Mouse (Mus musculus) spleen, adult 12 weeks (tissue): Measurements from ENCODE around the gene Iqck.

Source experiments
- DNase-seq: peaks from one replicate; pipeline ENCODE4 v3.0.0; 2022; ENCODE audit warnings: low spot score

Iqck gene

DNA sequence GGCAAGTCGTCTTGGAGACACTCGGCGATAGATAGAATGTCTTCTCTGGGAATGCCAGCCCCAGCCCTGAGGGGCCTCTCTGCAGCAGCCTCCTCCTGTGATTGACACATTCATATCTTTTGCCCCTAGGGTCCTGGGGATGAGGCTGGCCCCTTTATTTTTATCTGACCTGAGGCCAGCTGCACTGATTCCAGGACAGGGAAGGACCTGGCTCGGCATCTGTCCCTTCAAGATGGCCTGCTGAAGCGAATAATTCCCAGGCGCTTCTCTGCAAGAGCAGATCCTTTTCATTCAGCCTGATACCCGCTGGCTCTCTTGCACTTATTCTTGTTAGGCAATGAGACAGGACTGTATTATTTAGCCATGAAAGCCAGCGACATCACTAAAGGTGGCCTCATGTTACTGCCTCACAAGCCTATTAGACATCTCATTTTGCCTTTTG is 56.5 kb downstream of the Iqck start:
- DNase-seq, result no peak

- DNase-seq, result no peak
These were observed 59.1 kb downstream of the Iqck start for GRCm38 (mm10) chr7:118914561-118915165.

DNA sequence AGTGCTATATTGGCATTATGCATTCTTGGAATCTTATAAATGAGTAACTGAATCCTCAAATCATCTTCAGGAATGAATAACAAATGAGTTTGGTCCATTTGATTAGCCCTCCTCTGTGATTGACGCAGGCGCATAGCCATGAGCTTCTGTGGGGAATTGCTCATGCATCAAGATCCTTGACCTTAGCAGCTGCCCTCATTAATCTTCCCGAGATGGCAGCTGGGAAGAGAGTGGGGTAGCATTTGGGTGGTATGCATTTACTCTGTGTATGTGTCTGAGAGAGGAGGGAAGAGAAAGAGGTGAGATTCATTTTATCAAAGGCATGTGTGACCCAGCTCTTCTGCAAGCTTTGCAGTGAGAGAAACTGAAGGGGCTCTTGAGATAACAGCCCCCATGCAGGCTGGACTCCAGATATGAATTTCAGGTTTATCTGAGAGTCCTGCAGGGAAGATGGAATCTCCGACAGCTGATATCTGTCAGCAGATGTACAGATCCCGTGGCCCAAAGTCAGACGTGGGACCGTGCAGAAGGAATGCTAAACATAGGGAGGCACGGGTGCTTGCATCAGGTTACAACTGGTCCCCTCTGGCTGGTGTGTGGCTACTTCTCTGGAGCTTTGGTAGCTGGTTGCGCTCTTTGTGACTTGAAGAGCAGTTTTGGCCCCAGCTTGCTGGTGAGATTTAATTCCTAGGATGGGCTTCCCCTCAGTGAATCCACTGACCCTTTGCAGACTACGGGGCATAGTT is 63.9 kb downstream of the Iqck start:
- no peak for DNase-seq

DNA sequence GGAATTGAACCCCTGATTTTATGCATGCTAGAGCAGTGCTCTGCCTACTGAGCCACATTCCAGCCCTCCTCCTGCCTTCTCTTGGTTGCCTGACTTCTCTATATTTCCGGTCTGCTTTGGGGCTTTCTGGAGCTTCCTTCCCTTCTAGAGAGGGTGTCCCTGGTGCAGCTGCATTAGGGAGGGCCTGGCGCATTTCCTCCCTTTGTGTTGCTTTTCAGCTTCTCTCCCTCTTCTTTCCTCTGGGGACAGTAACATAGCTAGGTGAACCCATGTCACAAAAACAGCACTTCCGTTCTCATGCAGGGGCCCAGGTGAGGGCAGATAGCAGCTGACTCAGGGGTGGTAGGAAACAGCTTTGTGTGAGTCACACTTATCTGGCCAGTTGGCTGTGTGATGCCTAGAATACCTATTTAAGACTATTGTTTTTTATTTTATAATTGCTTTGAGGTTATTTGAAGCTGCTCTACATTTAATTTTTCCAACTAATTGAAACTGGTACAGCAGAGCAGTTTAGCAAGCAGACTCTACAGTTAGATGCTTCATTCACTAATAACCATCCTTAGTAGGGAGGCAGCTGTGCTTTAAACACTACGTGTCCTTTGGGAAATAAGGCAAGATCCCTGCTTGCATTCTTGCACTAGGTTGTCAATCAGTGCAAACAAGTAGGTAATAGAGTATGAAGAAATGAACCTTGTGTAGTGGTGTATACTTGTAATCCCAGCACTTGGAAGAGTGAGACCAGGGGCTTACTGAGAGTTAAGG is 67.1 kb downstream of the Iqck start:
- peak; percentile 15 for DNase-seq

DNA sequence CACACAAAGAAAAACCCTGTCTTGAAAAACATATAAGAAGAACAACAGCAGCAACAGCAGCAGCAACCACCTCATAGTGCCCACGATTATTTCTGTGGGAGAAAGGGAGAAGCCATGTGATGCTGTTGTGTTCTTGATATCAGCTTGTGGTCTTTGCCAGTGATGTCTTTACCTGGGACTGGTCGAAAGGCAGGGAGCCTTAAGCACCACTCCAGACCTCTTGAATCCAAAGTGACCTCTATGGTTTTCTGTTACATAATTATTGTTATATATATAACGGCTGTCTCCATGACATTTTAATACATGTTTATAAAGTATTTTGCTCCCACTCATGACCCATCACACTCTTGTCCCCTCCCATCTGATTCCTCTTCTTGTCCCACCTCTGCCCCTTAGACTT is 70.0 kb downstream of the Iqck start:
- no peak for DNase-seq

DNA sequence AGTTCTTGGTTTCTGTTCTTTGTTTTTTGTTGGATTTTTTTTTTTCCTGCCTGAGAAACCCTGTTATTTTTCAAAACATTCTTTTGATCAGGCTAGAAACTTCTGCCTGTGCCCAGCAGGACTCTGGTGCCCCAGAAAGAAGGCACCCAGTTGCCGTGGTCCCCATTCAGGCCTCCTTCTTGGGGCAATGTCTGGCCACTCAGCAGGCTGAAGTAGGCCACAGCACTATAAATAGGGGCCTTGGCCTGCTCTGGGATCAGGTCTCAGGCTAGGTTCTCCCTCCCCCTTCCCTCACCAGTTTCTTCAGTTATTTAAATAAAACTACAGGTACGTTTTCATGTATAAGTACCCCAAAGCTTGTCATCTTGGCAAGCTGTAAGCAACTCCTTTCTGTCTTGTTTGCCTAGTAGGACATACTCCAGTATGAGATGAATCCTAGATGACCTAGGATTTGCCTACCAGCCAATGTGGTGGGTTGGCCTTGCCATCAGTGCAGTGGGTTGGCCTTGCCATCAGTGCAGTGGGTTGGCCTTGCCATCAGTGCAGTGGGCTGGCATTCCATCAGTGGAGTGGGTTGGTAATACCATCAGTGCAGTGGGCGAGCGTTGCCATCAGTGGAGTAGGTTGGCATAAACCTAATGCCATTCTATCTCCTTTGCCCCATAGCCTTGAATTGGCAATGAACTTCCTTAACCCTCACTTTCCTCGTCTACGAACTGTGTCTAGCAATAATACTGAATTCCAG is 71.1 kb downstream of the Iqck start:
- DNase-seq, result no peak

GRCm38 (mm10) chr7:118927279-118927678 is 71.7 kb downstream of the Iqck start:
- no peak for DNase-seq

DNA sequence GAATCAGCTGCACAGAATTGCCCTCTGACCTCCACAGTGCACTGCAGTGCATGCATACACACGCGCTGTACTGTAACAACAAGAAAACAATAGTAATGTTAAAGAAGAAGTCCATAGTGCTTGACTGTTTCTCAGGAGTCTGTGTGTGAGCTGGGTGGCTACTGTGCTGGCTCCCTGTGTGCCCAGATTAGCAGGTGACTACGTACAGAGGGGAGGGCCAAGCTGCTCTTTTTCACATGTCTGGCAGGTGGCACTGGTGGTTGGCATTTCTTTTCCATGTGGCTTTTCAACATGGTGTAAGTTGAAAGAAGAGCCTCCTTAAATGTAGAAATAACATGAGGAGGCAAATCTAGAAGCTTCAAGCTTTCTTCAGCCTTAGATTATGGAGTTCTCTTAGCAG is 72.8 kb downstream of the Iqck start:
- DNase-seq, result no peak

GRCm38 (mm10) chr7:118928916-118929315 is 73.4 kb downstream of the Iqck start:
- no peak for DNase-seq

DNA sequence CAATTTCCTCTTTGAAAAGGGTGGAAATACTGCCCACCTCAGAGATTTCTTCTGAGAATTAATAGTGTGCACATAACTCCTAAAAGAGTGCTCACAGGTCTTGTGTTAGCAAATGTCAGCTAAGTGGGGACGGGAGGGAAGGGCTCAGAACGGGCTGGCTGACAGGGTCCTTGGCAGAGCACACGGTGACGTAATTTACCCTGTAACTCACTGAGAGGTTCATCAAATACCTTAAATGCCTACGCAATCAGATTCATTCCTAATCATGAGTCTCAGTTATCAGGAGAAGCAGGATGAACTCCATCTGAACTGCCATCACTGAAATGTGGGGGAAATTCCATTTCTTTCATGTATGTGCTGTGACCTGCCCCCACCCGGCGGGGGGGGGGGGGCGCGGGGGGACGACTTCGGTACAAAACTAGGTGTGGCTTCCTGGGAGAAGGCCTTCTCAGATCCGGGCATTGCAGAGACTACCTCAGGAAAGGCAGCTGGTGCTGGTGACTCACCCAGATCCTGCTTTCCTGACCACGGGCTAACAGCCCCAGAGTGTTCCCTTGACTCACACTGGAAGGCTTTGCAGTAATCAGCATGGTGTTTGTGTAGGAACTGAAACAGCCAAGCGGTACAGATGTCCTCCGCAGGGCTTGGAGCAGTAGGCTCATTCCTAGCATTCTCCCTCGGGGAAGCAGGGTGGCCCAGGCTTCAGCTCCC is 74.2 kb downstream of the Iqck start:
- no peak for DNase-seq

- no peak for DNase-seq
These were observed 76.2 kb downstream of the Iqck start for GRCm38 (mm10) chr7:118931502-118932395.

GRCm38 (mm10) chr7:118935306-118935705 is 79.8 kb downstream of the Iqck start:
- DNase-seq, result no peak

GRCm38 (mm10) chr7:118936844-118937243 is 81.3 kb downstream of the Iqck start:
- DNase-seq, result no peak

GRCm38 (mm10) chr7:118937469-118938387 is 82.2 kb downstream of the Iqck start:
- DNase-seq, result no peak

GRCm38 (mm10) chr7:118942297-118942696 is 86.7 kb downstream of the Iqck start:
- DNase-seq, result no peak

DNA sequence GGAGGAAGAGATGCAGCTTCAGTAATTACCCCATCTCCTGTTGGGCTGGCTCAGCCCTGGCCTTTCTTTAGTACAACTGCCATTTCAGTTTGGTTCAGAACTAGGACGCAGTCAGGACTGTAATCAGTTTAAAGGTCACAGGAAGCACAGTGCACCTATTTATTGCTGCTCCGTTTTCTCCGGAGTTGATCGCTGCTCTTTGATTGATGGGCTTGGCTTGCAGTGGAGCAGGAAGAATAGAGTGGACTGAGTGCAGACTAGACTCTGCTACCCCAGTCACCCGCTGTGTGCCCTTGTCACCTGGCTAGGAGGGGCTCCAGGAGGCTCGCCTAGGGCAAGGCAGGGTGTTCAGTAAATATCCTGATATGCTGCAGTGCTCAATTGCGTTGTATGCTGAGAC is 87.6 kb downstream of the Iqck start:
- no peak for DNase-seq

DNA sequence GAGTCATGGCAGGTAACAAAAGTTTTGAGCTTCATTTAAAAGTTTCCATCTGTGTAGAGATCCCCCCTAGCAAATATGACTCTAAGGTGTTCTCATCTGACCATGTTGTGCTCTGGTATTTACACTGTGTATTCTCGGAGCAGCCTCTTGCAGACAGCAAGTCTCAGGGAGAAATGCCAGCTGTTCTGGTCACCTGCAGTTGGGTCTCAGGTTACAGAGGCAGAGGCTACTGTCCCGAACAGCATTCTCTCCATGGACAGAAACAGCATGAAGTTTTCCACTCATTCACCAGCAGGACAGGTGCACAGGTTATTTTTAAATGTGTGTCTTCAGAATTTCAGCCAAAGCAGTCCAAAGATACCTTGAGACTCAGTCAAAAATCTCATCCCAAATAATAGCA is 89.3 kb downstream of the Iqck start:
- DNase-seq, result no peak

- no peak for DNase-seq
These were observed 91.7 kb downstream of the Iqck start for GRCm38 (mm10) chr7:118947241-118947640.

DNA sequence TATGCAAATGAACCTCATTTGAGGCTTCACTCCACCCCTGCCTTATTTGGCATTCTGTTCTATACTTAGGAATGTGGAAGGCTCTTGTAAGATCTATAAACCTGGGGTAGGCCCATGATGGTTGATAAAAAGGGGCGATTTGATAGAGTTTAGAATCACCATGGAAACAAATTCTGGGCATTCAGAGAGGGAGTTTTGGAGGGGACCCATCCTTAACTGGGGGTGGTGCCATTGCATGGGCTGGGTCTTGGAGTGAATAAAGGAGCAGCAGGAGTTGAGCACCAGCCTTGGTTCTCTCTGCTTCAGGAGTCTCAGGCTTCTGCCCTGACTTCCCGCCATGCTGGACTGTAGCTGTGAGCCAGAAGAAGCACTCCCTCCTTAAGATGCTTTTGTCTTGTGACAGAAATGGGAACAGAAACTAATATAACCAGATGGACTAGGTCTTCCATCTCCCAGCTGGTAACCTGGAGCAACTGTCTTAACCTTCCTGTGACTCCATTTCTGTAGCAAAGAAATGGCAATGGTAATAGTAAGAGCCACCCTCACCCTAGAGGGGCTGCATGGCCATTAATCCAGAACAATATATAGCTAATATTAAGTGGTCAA is 93.2 kb downstream of the Iqck start:
- no peak for DNase-seq
